Mouse (Mus musculus): ENCODE measurements around the gene Mgst3. TPM values are rescaled to one million over a fixed set of nuclear protein-coding genes. Genes with fewer than 3 reads are reported as not detected.

Gene Mgst3
- polyA plus RNA-seq, 1 experiment from 2014 or later, result 46.6 TPM

GRCm38 (mm10) chr1:167382316-167382715 lies 11.3 kb downstream of the Mgst3 start:
- H3K4me2 ChIP-seq, result no peak overlapping the region
- no peak for TF ChIP-seq CTCF (IDR thresholded peaks at IDR 0.05; ENCODE audit: low read depth)

GRCm38 (mm10) chr1:167381050-167382015 lies 12.3 kb downstream of the Mgst3 start:
- no peaks in the 10 kb centered on the region for H3K4me1 ChIP-seq (ENCODE audit: insufficient read depth)
- H3K9ac ChIP-seq, result no peak overlapping the region
- H3K9me3 ChIP-seq (ENCODE audit: low read depth, low read length), result no peaks in the 10 kb centered on the region
- ATAC-seq (ENCODE audit: insufficient read depth) (no peak), DNase-seq (no peak)
- H3K36me3 ChIP-seq (ENCODE audit: insufficient read depth), result no peaks in the 10 kb centered on the region
- TF ChIP-seq CTCF (IDR thresholded peaks at IDR 0.05; ENCODE audit: low read depth), result no peak
- no peak overlapping the region for H3K27ac ChIP-seq (ENCODE audit: low read depth)
- WGBS, result 69% methylated on average over 8 of the region's 8 CpGs
- H3K4me2 ChIP-seq, result no peak overlapping the region
- H3K27me3 ChIP-seq (ENCODE audit: insufficient read depth, low read length), result no peaks in the 10 kb centered on the region
- no peak overlapping the region for H3K4me3 ChIP-seq (ENCODE audit: low read depth, low read length)

More at GRCm38 (mm10) chr1:167382316-167382715, 11.3 kb downstream of the Mgst3 start:
- Histone ChIP-seq H3K4me1 (ENCODE audit: insufficient read depth) (no peaks in the 10 kb centered on the region), H3K9me3 (ENCODE audit: low read depth, low read length) (no peaks in the 10 kb centered on the region), H3K4me3 (ENCODE audit: low read depth, low read length) (no peak overlapping the region), H3K36me3 (ENCODE audit: insufficient read depth) (no peaks in the 10 kb centered on the region), H3K27ac (ENCODE audit: low read depth) (no peak overlapping the region), H3K9ac (no peak overlapping the region), H3K27me3 (ENCODE audit: insufficient read depth, low read length) (no peaks in the 10 kb centered on the region)
- ATAC-seq (ENCODE audit: insufficient read depth) (no peak), DNase-seq (no peak)
- WGBS, result 84% methylated on average over 7 of the region's 7 CpGs

GRCm38 (mm10) chr1:167380223-167380622 lies 13.4 kb downstream of the Mgst3 start:
- H3K36me3 ChIP-seq (ENCODE audit: insufficient read depth), result no peaks in the 10 kb centered on the region
- TF ChIP-seq CTCF (IDR thresholded peaks at IDR 0.05; ENCODE audit: low read depth), result no peak
- H3K27ac ChIP-seq (ENCODE audit: low read depth), result no peak overlapping the region
- H3K4me1 ChIP-seq (ENCODE audit: insufficient read depth), result no peaks in the 10 kb centered on the region
- no peaks in the 10 kb centered on the region for H3K9me3 ChIP-seq (ENCODE audit: low read depth, low read length)
- no peaks in the 10 kb centered on the region for H3K27me3 ChIP-seq (ENCODE audit: insufficient read depth, low read length)
- H3K9ac ChIP-seq, result no peak overlapping the region
- DNase-seq (no peak), ATAC-seq (ENCODE audit: insufficient read depth) (no peak)
- H3K4me3 ChIP-seq (ENCODE audit: low read depth, low read length), result no peak overlapping the region
- no peak overlapping the region for H3K4me2 ChIP-seq
- 91% methylated on average over 2 of the region's 2 CpGs for WGBS

GRCm38 (mm10) chr1:167379751-167380150 lies 13.9 kb downstream of the Mgst3 start:
- Histone ChIP-seq H3K27ac (ENCODE audit: low read depth) (no peak overlapping the region), H3K27me3 (ENCODE audit: insufficient read depth, low read length) (no peaks in the 10 kb centered on the region), H3K36me3 (ENCODE audit: insufficient read depth) (no peaks in the 10 kb centered on the region), H3K9me3 (ENCODE audit: low read depth, low read length) (no peaks in the 10 kb centered on the region), H3K4me3 (ENCODE audit: low read depth, low read length) (no peak overlapping the region), H3K4me2 (no peak overlapping the region), H3K9ac (no peak overlapping the region), H3K4me1 (ENCODE audit: insufficient read depth) (no peaks in the 10 kb centered on the region)
- DNase-seq (no peak), ATAC-seq (ENCODE audit: insufficient read depth) (no peak)
- TF ChIP-seq CTCF (IDR thresholded peaks at IDR 0.05; ENCODE audit: low read depth), result no peak
- 64% methylated on average over 5 of the region's 5 CpGs for WGBS

GRCm38 (mm10) chr1:167378019-167378418 lies 15.6 kb downstream of the Mgst3 start:
- no peak for TF ChIP-seq CTCF (IDR thresholded peaks at IDR 0.05; ENCODE audit: low read depth)
- Histone ChIP-seq H3K4me1 (ENCODE audit: insufficient read depth) (no peaks in the 10 kb centered on the region), H3K27me3 (ENCODE audit: insufficient read depth, low read length) (no peaks in the 10 kb centered on the region), H3K9ac (no peak overlapping the region), H3K9me3 (ENCODE audit: low read depth, low read length) (no peaks in the 10 kb centered on the region), H3K4me2 (no peak overlapping the region), H3K36me3 (ENCODE audit: insufficient read depth) (no peaks in the 10 kb centered on the region), H3K27ac (ENCODE audit: low read depth) (no peak overlapping the region), H3K4me3 (ENCODE audit: low read depth, low read length) (no peak overlapping the region)
- WGBS, result 73% methylated on average over 6 of the region's 6 CpGs
- no peak for ATAC-seq (ENCODE audit: insufficient read depth)
- DNase-seq, result no peak

DNA sequence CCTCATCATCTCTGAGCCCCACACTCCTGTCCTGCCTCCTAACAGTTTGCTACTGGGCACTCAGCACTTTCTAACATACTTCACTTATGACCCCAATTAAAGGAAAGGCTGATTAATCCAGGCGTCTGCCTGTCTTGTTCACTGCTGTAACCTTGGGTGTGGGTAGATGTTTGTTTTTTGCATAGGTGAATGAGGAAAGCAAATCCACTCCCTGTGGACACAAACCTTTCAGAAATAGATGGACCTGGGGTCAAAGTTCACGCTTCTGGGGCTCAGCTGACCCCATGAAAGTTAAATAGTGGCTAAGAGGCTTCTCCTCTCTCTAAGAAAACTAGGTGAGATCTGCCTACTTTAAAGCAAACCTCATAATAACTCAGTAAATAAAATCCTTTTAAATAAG lies 18.7 kb downstream of the Mgst3 start:
- TF ChIP-seq CTCF (IDR thresholded peaks at IDR 0.05; ENCODE audit: low read depth), result no peak
- ATAC-seq (ENCODE audit: insufficient read depth) (no peak), DNase-seq (no peak)
- H3K4me2 ChIP-seq, result 0 out of 2 replicates have a peak overlapping the region, but pooled peaks have one; percentile 10
- no peaks in the 10 kb centered on the region for H3K36me3 ChIP-seq (ENCODE audit: insufficient read depth)
- no peaks in the 10 kb centered on the region for H3K4me1 ChIP-seq (ENCODE audit: insufficient read depth)
- no peaks in the 10 kb centered on the region for H3K9me3 ChIP-seq (ENCODE audit: low read depth, low read length)
- H3K4me3 ChIP-seq (ENCODE audit: low read depth, low read length), result no peak overlapping the region
- H3K27me3 ChIP-seq (ENCODE audit: insufficient read depth, low read length), result no peaks in the 10 kb centered on the region
- no peak overlapping the region for H3K27ac ChIP-seq (ENCODE audit: low read depth)
- WGBS, result 46% methylated on average over 2 of the region's 2 CpGs
- H3K9ac ChIP-seq, result no peak overlapping the region

DNA sequence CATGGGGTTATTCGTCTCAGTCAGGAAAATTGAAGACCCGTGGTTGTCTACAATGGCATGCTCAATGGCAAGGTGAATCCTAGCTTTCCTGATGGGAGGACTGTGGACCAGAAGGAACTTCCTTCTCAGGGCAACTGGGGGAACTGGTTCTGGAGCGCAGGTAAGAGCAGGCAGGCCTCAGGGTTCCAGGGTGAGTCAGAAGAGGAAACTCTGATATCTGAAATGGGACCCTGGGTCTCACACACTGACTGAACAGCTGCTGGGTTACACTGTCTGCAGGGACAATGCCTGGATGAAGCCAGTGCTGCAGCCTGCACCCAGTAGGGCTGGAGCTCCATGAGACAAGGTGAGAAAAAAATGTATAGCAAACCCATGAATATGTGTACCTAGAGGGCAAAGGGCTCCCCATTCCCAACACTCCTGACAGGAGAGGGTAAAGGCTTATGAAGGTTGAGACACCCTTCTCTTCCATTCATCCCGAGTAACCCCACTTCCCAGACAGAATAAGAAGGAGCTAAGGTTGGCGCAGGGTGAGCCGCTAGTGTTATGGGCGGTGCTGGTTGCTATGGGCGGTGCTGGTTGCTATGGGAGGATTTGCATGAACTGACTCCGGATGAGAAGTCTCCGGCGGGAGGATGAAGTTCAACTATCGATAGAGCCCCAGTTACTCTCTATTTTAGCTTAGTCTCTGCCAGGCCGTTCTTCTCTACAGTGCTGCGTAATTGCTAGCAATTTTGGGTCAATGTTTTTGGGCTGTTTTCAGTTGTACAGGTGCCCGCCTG lies 19.4 kb downstream of the Mgst3 start:
- DNase-seq (peak; percentile 75), ATAC-seq (ENCODE audit: insufficient read depth) (peak; percentile 80; the same call in 1 of the 2 replicates)
- Histone ChIP-seq H3K36me3 (ENCODE audit: insufficient read depth) (0 out of 2 replicates have a peak, but pooled peaks cover 1% of the 10 kb centered on the region), H3K4me3 (ENCODE audit: low read depth, low read length) (no peak overlapping the region), H3K4me1 (ENCODE audit: insufficient read depth) (no peaks in the 10 kb centered on the region), H3K4me2 (peak overlapping the region; percentile 10; the same call in 1 of the 2 replicates), H3K27me3 (ENCODE audit: insufficient read depth, low read length) (no peaks in the 10 kb centered on the region), H3K9ac (no peak overlapping the region), H3K27ac (ENCODE audit: low read depth) (no peak overlapping the region), H3K9me3 (ENCODE audit: low read depth, low read length) (no peaks in the 10 kb centered on the region)
- no peak for TF ChIP-seq CTCF (IDR thresholded peaks at IDR 0.05; ENCODE audit: low read depth)
- 20% methylated on average over 15 of the region's 15 CpGs for WGBS

All from lung, embryonic 14.5 days (tissue).